Mouse (Mus musculus) embryo, embryonic 10.5 days (tissue): ENCODE measurements around the gene Pou5f1.
"Not testable (repeated sequence)": the region's sequence is repeated elsewhere in the genome, so short reads cannot be mapped to it uniquely, and the experiment has no call there.

Experiments used
- DNase-seq: peaks from one replicate; pipeline ENCODE4 v3.0.0-alpha.2; 2015; ENCODE audit warnings: low spot score

Gene Pou5f1

DNA sequence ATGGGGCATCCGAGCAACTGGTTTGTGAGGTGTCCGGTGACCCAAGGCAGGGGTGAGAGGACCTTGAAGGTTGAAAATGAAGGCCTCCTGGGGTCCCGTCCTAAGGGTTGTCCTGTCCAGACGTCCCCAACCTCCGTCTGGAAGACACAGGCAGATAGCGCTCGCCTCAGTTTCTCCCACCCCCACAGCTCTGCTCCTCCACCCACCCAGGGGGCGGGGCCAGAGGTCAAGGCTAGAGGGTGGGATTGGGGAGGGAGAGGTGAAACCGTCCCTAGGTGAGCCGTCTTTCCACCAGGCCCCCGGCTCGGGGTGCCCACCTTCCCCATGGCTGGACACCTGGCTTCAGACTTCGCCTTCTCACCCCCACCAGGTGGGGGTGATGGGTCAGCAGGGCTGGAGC lies at the start of gene Pou5f1:
TSS of gene Pou5f1 (plus strand) at position 243 of the 400 bp plus-strand sequence.
- DNase-seq, result no peak

DNA sequence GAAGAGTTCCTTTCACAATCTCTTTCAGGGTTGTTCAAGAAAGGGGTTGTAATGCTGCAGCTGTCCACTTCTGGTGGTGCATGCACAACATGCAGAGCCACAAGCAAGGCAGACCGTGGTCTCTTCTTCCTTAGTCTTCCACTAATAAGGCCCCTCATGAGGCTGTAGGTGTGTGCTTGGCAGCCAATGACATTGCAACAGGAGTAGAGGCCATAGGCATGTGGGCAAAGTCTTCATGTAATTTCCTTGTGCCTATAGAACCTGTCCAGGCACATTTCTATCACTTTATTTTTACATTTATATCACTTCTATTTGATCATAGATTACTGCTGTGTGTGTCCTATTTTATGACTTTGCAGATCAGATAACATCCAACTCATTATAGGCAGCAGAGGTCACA lies 47.6 kb upstream of the Pou5f1 start:
- DNase-seq, result not testable (repeated sequence)

DNA sequence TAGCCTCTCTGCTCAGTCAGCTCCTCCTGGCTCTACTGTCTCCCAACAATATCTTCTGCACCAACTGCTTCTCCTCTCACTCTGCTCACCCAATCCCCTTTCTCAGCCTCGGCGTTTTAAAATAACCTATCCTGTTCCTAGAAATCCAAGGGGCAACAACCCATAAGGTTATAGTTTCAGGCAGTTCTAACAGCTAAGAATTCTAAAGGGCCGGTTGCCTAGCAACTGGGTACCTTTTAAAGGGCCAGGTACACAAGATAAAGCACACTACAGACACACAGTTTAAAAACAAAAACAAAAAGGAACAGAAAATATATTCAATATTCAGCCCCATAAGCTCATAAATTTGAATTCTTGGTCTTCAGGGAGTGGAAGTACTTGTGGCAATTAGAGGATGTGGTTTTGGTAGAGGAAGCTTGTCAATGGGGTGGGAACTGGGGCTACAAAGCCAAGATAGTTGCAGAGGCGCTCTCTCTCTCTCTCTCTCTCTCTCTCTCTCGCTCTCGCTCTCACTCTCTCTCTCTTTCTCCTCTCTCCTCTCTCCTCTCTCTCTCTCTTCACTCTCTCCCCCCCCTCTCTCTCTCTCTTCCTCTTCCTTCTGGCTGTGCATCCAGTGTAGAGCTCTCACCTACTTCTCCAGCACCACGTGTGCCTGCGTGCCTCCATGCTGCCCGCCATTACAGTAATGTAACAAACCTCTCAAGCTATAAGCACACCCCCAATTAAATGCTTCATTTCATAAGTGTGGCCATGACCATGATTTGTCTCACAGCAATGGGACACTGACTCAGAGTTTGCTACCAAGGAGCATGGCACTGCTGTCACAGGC lies 45.1 kb upstream of the Pou5f1 start:
- not testable (repeated sequence) for DNase-seq

DNA sequence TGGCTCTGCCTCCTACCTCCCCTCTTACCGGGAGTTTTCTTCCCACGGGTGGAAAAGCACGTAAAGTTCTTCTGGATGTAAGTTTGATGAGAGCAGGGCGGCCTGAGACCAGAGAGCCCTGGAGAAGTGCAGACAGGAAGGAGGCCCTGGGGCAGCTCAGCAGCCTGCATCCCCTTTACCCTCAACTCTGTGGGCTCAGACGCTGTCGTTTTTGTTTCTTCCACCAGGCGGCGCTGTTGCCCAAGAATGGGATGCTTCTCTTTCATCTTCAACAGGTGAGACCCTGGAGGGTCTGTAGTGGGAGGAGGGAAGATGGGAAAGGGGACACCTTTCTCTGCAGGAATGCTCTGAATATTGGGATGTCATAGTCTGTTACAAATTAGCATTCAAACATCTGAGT lies 40.2 kb upstream of the Pou5f1 start:
- peak; percentile 72 for DNase-seq

DNA sequence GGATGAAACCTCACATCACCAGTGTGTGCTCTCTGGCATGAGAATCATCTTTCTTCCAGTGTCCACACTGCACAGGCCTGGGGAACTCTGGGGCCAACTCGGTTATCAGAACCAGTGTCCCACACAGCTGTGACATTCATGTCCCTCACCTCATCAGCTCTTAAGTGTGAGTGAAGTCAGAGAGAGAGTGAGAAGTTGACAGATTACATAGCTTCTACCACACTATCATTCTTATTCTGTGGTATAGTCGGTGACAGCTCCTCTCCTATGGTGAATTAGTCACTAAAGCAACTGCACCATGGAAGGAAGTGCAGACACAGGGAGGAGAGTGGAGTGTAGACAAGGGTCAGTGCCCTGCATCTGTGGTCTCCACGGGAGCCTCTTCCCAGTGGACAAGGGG lies 36.9 kb upstream of the Pou5f1 start:
- not testable (repeated sequence) for DNase-seq

DNA sequence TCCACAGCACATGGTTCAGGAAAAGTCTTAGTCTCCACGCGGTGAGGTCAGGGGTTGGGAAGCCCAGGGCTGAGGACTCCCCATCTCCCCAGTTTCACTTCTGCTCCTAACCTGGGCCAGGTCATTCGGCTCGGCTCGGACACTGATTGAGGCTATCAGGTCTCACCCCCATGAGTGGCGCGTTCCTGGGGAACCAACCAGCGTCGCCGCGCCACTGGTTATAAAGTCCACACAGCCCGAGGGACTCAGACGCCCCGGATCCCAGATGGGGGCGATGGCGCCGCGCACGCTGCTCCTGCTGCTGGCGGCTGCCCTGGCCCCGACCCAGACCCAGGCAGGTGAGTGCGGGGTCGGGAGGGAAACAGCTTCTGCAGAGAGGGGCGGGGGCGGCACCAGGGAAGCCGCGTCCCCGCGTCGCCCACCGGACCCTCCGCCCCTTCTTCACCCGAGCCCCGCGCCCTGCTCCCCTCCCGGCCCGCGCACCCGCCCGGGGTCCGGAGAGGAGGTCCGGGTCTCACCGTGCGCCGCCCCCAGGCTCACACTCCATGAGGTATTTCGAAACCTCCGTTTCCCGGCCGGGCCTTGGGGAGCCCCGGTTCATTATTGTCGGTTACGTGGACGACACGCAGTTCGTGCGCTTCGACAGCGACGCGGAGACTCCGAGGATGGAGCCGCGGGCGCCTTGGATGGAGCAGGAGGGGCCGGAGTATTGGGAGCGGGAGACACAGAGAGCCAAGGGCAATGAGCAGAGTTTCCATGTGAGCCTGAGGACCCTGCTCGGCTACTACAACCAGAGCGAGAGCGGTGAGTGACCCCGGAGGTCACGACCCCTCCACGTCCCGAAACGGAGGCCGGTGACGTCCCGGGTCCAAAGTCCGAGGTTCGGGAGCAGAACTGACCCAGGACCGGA lies 35.7 kb upstream of the Pou5f1 start, which contains the start of gene H2-Q10:
TSS of gene H2-Q10 (plus strand) at position 248 of the 910 bp plus-strand sequence.
- DNase-seq, result peak; percentile 40

DNA sequence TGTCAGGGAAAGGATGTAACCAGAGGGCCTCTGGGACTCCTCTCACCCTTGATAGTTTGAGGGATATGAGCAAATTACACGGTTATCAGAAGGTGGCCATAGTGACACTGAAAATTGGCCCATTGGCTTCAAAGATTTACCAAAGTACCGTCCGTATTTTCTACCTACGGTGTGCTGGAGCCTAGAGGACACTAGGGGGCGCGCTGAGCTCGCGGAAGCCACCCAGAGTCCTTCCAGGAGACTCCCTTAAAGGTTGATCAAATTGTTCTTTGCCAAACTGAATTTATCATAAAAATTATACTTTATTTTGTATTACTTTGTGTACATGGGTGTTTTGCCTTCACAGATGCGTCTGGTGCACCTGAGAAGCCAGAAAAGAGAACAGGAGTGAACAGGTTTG lies 21.8 kb upstream of the Pou5f1 start:
- DNase-seq, result peak; percentile 75

DNA sequence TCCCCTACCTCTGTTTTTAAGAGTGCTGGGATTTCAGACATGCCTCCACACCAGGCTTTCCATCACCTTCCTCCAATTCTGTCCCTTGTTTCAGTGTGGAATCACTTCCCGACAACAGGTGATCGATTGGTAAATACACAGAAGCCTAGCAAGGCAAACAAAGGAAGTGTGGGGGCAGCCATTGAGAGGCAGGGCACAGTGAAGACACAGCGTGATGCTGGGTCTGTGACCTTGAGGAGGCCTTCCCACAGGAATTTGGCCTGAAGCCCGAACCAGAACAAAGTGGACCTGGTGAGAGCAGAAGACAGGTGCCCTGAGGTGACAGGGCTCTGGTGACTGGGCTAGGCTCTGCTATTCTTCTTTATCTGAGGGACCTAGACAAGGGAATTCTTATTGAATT lies 20.1 kb upstream of the Pou5f1 start:
- DNase-seq, result no peak

DNA sequence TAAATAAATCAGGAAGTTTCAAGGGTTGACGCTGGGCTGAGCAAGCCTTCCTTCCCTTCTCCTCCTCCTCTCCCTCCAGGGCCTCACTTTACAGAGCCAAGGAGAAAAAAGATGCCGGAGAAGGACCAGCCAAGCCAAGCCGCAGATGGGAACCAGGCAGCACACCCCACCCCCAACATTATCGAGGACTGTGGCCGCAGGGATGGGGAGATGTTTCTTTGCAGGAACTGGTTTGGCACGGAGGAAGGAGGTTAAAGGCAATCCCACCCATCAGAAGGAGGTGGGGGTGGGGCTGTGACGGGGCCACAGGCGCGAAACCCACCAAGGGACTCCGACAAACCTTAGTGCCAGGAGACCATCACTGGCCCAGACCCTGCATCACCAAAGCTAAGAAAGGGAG lies 19.1 kb upstream of the Pou5f1 start:
- DNase-seq, result no peak

DNA sequence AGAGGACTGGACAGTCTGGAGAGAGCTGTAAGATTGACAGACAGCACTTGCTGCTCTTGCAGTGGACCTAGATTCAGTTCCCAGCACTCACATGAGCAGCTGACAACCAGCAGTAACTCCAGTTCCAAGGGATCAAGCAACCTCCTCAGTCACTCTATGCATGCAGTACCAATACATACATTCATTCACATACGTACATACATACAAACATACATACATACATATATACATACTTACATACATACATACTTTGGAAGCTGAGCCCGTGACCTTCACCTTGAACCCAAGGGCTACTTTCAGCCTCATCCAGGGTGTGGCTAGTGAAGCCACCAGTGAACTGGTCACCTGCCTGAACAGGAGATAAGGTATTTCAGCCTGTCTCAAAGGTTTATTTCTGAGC lies 17.8 kb upstream of the Pou5f1 start:
- no peak for DNase-seq

DNA sequence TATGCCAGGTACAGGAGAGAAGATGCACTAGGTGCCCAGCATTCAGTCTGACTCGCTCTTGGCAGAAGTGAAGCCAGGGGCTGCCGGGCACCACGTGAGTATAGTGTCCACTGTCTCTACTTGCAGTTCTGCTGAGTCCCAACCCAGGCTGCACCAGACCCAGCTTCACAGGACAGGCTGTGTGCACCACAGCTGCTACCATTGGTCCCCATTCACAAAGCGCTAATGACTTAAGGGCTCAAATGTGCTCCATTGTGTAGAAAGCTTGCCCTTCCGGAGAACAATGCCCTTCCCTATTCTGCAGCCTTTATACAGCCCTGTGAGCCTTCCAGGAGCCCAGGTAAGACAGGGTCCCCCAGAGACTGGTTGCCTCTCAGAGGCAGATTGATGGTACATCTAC lies 15.5 kb upstream of the Pou5f1 start:
- DNase-seq, result no peak

DNA sequence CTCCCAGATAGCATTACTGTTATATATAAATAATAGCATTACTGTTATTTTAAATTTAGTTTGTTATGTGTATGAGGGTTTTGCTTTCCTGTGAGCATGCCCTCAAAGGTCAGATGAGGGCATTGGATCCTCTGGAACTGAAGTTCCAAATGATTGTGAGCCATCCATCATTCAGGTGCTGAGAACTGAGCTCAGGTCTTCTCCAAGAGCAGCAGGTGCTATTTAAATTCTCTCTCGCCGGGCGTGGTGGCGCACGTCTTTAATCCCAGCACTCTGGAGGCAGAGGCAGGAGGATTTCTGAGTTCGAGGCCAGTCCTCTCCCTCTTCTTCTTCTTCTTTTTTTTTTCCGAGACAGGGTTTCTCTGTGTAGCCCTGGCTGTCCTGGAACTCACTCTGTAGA lies 8.7 kb upstream of the Pou5f1 start:
- DNase-seq, result no peak

DNA sequence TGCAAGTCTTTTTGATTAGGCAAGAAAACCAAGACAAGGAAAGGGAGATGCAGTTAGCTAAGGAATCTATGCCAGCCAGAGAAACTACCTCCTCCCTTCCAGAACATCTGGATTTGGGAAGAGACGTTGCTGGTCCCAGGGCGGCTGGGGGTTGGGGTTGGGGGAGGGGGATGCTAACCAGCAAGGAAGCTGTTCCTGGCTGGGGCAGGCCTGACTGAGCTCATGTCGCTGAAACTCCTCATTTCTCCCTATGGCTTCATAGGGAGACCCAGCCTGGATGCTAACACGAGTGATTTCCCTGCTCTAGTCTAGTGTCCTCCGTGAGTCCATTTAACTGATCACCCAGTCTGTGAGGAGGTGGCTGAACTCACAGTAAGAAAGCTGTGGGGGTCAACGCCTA lies 3.6 kb upstream of the Pou5f1 start:
- peak; percentile 36 for DNase-seq

DNA sequence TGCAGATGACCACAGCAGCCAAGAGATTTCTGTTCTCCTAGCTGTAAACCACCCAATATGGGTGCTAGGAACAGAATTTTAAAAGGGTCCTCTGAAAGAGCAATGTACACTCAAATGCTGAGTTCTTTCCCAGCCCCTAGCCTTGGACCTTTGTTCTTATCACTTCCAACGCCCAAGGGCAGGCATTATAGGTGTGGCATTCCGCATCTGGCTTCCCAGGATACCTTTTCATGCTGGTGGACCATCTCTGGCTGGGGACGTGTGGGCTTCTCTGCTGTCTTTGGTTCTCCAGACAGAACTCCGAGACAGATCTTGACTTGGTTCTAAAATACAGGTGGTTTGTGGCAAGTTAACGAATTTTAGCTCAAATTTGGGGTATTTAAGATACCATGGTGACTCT lies 3.1 kb upstream of the Pou5f1 start:
- DNase-seq, result no peak

DNA sequence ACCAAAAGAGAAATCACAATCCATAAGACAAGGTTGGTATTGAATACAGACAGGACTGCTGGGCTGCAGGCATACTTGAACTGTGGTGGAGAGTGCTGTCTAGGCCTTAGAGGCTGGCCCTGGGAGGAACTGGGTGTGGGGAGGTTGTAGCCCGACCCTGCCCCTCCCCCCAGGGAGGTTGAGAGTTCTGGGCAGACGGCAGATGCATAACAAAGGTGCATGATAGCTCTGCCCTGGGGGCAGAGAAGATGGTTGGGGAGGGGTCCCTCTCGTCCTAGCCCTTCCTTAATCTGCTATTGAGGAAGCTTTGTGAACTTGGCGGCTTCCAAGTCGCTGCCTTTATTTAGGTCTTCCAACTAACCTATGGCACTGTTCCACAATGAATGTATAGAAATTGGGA lies 2.0 kb upstream of the Pou5f1 start:
- DNase-seq, result no peak

DNA sequence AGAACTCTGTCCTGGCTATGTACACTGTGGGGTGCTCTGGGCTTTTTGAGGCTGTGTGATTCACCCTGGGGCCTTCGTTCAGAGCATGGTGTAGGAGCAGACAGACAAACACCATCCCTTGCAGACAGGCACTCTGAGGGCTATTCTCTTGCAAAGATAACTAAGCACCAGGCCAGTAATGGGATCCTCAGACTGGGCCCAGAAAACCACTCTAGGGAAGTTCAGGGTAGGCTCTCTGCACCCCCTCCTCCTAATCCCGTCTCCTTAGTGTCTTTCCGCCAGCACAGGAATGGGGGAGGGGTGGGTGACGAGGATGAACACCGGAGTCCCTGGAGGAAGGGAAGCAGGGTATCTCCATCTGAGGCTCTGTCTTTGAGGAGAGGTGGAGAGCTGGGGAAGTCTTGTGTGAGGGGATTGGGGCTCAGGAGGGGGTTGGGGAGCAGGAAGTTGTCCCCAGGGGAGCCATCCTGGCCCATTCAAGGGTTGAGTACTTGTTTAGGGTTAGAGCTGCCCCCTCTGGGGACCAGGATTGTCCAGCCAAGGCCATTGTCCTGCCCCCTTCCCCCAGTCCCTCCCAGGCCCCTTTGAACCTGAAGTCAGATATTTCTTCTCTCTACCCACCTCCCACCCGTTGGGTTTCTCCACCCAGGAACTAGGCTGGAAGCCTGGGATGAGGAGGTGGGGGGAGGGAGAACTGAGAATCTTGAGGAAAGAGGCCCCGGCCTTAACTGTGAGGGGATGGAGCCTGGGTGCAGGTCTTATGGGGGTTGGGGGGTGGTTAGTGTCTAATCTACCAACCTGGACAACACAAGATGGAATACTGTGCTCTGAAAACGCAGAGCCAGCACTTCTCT lies 963 bp upstream of the Pou5f1 start:
- no peak for DNase-seq

DNA sequence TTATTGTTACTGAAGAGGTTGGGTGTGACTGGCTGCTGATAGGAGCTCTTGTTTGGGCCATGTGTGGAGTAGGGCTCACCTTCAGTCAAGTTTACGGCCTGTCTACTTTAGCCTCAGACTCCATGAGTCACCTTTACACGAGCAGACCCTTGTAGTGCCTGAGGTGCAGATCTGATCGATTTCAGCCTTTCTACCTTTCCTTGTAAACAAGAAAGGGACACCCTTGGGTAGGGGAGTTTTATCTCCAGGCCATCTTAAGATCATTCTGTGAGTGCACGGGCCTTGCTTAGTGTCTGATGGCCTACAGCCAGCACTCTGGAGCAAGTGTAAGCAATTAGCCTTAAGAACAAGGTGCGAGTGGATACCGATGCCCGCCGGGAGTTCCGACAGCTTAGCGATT lies 1.1 kb downstream of the Pou5f1 start:
- DNase-seq, result no peak

DNA sequence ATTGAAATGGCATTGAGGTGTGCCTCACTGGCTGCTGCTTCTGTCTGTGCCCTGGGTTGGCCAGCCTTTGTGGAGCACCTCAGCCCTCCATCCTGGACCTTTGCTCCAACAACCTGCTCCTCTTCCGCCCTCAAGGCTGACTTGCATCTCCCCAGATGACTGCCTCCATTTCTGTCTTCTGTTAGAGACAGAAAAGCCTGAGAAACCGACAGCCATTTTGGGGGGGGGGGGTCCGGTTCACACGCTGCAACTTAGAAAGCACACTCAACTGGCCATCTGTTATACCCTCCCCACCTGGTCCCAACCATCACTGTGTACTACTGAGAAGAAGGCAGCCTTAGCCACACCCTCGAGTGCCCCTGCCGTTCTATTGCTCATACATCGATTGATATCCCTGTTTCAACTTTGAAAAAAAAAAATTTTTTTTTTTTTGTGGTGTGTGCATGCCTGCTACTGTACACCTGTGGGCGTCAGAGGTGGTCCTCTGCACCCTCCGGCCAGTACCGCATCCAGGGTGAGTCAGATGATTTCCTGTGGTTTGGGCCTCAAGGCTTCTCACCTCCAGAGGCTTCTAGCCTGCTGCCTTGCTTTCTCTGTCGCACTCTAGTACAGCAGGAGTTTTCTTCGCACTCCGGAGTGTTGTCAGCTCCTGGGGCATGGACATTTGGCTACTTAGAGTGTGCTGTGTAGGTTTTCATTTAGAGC lies 1.9 kb downstream of the Pou5f1 start:
- no peak for DNase-seq

DNA sequence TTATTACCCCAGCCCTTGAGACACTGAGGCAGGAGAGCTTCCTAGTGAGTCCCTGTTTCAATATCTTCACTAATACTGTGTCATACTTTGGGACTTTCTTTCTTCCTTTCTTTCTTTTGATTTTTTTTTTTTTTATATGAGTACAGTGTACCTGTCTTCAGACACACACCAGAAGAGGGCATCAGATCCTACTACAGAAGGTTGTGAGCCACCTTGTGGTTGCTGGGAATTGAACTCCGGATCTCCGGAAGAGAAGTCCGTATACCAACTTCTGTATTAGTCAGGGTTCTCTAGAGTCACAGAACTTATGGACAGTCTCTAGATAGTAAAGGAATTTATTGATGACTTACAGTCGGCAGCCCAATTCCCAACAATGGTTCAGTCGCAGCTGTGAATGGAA lies 2.5 kb downstream of the Pou5f1 start:
- DNase-seq, result not testable (repeated sequence)

DNA sequence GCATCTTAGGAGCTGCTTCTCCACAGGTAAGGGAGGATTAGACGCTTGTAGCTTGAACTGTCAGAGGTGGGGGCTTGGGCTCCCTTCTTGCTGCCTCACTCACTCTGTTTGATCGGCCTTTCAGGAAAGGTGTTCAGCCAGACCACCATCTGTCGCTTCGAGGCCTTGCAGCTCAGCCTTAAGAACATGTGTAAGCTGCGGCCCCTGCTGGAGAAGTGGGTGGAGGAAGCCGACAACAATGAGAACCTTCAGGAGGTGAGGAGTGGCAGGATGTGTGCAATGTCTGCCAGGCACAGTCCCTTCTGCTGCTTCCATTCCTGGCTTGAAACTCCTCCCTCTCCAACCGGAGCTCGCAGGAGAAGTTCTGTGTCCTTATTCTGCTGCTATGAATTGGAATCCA lies 3.5 kb downstream of the Pou5f1 start:
- DNase-seq, result peak; percentile 59

DNA sequence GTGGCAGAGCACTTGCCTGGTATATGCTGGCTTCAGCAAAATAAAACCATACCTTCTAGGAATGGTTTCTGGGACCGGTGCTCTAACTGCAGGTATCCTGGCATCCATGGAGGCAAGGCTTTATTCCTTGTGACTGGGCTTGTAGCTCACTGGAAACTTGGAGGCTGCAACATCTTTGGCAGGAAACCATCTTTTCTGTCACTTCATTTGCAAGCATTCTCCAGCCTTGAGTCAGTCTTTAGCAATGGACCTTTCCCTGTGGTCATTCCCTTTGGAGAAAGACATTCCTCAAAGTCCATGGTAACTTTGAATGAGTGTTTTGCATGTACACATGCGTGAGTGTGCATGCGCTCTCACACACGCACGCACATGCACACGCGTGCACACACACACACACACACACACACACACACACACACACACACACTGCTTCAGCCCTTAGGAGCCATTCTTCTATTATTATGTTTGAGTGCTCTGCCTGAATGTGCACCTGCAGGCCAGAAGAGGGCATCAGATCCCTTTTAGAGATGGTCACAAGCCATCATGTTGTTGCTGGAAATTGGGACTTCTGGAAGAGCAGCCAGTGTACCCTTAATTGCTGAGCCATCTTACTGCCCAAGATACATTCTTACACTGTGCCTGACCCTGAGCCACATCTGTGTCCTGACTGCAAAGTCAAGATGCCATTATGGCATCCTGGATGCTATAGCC lies 7.3 kb downstream of the Pou5f1 start:
- DNase-seq, result no peak
